Mouse (Mus musculus): ENCODE results near the gene Rasl11a. TPM values are rescaled to one million over a fixed set of nuclear protein-coding genes. Genes with fewer than 3 reads are reported as not detected.

The Rasl11a gene
- polyA plus RNA-seq, 1 experiment from 2014 or later, result 11.0 TPM

DNA sequence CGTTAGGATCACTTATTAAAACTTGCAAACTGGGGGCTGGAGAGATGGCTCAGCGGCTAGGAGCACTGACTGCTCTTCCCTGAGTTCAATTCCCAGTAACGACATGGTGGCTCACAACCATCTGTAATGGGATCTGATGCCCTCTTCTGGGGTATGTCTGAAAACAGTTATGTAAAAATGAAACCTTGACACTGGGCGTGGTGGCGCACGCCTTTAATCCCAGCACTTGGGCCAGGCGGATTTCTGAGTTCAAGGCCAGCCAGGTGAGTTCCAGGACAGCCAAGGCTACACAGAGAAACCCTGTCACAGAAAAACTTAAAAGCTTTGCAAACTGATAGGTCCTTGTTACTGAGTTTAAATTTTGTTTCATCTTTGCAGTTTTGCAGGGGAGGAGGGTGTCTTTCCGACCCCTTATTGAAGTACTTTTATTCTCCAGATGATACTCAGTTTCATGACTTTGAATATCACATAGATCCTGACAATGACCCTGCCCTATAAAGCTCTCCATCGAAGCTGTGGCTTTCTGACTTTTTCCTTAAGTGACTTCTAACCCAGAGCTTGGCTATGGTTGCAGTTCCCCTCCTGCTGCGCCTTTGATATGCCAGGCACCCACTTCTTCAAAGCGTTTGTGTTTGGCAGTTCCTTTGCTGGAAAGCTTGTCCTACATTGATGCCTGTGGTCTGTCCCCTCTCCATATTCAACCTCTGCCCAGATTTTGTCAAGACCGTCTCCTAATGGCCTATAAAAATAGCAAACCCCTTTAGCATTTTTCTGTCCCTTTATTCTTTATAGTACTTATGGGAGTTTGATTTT, 5.8 kb upstream of the Rasl11a start:
- Histone ChIP-seq H3K9ac (replicated peaks; ENCODE audit: low read depth, low read length) (no peak overlapping the region), H3K4me3 (replicated peaks; ENCODE audit: low read length) (no peak overlapping the region), H3K36me3 (ENCODE audit: control insufficient read depth, insufficient read depth) (peaks cover 21% of the 10 kb centered on the region), H3K9me3 (ENCODE audit: control insufficient read depth, low read length) (no peaks in the 10 kb centered on the region), H3K27ac (ENCODE audit: low read length) (no peak overlapping the region), H3K27me3 (replicated peaks; ENCODE audit: control insufficient read depth, insufficient read depth, low read length) (no peaks in the 10 kb centered on the region), H3K4me2 (ENCODE audit: low read length) (no peak overlapping the region), H3K4me1 (replicated peaks; ENCODE audit: control insufficient read depth, insufficient read depth, low read length) (peaks cover 6% of the 10 kb centered on the region)
- WGBS, result 60% methylated on average over 12 of the region's 12 CpGs
- no peak for ATAC-seq

DNA sequence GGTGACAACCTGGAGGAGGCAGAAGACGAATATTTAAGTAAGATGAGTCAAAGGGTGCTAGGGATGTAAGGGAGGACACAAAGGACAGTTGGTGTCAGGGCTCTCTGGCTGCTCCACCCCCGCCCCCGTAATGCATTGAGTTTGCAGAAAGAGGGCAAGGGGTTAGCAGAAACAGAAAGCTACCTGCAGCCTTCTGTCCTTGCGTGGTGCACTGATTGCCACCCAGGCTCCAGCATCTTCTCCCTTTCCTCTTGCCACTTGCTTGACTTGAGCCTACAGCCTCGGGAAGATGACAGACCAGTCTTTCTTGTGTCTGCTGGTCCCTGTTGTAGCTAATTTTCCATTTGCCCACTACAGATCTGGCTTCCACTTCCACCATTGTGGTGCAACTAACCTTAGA, 5.1 kb upstream of the Rasl11a start:
- Histone ChIP-seq H3K4me1 (replicated peaks; ENCODE audit: control insufficient read depth, insufficient read depth, low read length) (peaks cover 3% of the 10 kb centered on the region; the same call in 1 of the 2 replicates), H3K4me3 (replicated peaks; ENCODE audit: low read length) (no peak overlapping the region), H3K4me2 (ENCODE audit: low read length) (no peak overlapping the region), H3K9ac (replicated peaks; ENCODE audit: low read depth, low read length) (no peak overlapping the region), H3K36me3 (ENCODE audit: control insufficient read depth, insufficient read depth) (peaks cover 20% of the 10 kb centered on the region), H3K27ac (ENCODE audit: low read length) (no peak overlapping the region), H3K27me3 (replicated peaks; ENCODE audit: control insufficient read depth, insufficient read depth, low read length) (no peaks in the 10 kb centered on the region), H3K9me3 (ENCODE audit: control insufficient read depth, low read length) (no peaks in the 10 kb centered on the region)
- ATAC-seq, result no peak
- 62% methylated on average over 5 of the region's 5 CpGs for WGBS

DNA sequence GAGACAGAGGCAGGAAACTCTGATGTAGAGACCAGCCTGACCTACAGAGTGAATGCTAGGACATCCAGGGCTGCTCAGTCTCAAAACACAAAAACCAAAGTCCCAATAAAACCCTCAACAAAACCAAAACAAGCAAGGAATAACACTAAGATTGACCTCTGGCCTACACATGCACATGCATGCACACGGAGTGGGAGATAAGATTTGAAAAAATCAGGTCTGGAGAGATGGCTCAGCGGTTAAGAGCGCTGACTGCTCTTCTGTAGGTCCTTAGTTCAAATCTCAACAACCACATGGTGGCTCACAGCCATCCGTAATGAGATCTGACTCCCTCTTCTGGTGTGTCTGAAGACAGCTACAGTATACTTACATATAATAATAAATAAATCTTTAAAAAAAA, 4.4 kb upstream of the Rasl11a start:
- H3K4me1 ChIP-seq (replicated peaks; ENCODE audit: control insufficient read depth, insufficient read depth, low read length), result 0 out of 2 replicates have a peak, but pooled peaks cover 3% of the 10 kb centered on the region
- no peak for ATAC-seq
- H3K4me2 ChIP-seq (ENCODE audit: low read length), result no peak overlapping the region
- no peak overlapping the region for H3K27ac ChIP-seq (ENCODE audit: low read length)
- H3K4me3 ChIP-seq (replicated peaks; ENCODE audit: low read length), result no peak overlapping the region
- no peaks in the 10 kb centered on the region for H3K9me3 ChIP-seq (ENCODE audit: control insufficient read depth, low read length)
- peaks cover 14% of the 10 kb centered on the region for H3K36me3 ChIP-seq (ENCODE audit: control insufficient read depth, insufficient read depth)
- H3K9ac ChIP-seq (replicated peaks; ENCODE audit: low read depth, low read length), result no peak overlapping the region
- WGBS, result 88% methylated on average over 4 of the region's 4 CpGs
- H3K27me3 ChIP-seq (replicated peaks; ENCODE audit: control insufficient read depth, insufficient read depth, low read length), result no peaks in the 10 kb centered on the region

DNA sequence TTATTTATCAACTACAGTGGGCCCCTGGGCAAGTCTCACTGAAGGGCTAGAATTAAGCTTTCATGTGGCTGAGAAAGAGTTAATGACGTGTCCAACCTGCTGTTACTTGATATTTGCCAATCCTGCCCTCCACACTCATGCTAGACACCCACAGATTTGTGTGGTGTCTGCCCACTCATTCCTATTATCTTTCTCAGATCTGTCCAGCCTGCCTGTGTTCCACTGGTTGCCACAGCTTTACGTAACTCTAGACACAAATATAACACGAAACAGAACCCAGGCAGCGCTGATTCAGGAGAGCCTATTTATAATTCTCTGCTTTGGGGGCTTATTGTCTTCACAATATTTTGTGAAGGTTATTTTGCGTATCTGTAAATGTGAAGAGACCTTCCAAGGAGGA, 3.6 kb upstream of the Rasl11a start:
- ATAC-seq, result no peak
- peaks cover 9% of the 10 kb centered on the region for H3K4me1 ChIP-seq (replicated peaks; ENCODE audit: control insufficient read depth, insufficient read depth, low read length)
- no peaks in the 10 kb centered on the region for H3K27me3 ChIP-seq (replicated peaks; ENCODE audit: control insufficient read depth, insufficient read depth, low read length)
- no peak overlapping the region for H3K27ac ChIP-seq (ENCODE audit: low read length)
- H3K4me3 ChIP-seq (replicated peaks; ENCODE audit: low read length), result no peak overlapping the region
- peaks cover 10% of the 10 kb centered on the region for H3K36me3 ChIP-seq (ENCODE audit: control insufficient read depth, insufficient read depth)
- WGBS, result 92% methylated on average over 5 of the region's 5 CpGs
- H3K4me2 ChIP-seq (ENCODE audit: low read length), result no peak overlapping the region
- H3K9me3 ChIP-seq (ENCODE audit: control insufficient read depth, low read length), result no peaks in the 10 kb centered on the region
- H3K9ac ChIP-seq (replicated peaks; ENCODE audit: low read depth, low read length), result no peak overlapping the region

DNA sequence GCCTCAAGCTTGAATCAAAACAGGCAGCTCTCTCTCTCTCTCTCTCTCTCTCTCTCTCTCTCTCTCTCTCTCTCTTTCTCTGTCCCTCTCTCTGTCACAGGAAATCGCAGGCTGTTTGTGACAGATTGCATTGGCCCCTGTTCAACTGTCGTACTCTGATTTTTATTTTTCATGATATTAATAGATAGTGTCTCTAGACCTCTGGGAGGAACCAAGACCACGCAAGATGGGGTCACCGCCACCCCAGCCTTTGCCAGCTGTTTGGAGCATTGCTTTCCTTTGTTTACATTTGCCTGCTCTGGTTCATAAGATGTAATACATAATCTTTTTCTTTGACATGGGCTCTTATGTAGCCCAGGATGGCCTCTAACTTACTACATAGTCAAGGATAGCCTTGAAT, 2.9 kb upstream of the Rasl11a start:
- Histone ChIP-seq H3K4me2 (ENCODE audit: low read length) (no peak overlapping the region), H3K27me3 (replicated peaks; ENCODE audit: control insufficient read depth, insufficient read depth, low read length) (no peaks in the 10 kb centered on the region), H3K4me3 (replicated peaks; ENCODE audit: low read length) (no peak overlapping the region), H3K36me3 (ENCODE audit: control insufficient read depth, insufficient read depth) (peaks cover 3% of the 10 kb centered on the region), H3K27ac (ENCODE audit: low read length) (no peak overlapping the region), H3K9ac (replicated peaks; ENCODE audit: low read depth, low read length) (no peak overlapping the region), H3K9me3 (ENCODE audit: control insufficient read depth, low read length) (no peaks in the 10 kb centered on the region), H3K4me1 (replicated peaks; ENCODE audit: control insufficient read depth, insufficient read depth, low read length) (peaks cover 9% of the 10 kb centered on the region)
- no peak for ATAC-seq
- 89% methylated on average over 4 of the region's 4 CpGs for WGBS

DNA sequence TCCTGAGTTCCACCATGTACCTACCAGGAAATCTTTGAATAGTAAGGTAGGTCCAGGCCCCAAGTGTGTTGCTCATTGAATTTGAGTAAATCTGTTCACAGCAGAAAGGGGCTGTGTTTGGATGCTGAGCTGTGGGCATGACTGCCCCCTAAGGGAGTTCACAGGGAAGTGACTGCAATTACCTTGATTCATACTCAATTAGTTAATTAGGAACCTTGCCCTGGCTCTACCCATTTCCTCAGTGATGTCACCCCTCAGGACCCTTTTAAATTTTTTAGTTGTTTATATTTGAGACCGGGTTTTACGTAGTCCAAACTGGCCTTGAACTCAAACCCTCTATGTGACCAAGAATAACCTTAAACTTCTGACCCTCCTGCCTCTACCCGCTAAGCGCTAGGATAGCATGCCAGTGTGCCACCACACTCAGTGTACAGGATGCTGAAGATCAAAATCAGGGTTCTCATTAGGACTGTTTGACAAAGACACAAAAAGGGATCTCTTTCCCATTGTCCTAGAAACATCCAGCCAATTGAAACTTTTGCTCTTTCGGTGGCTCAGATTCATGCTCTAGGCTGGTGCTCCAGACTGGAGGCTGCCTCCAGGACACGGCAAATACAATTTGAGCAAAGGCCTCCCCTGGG, 450 bp upstream of the Rasl11a start:
- ATAC-seq, result peak; percentile 54
- 5% methylated on average over 6 of the region's 6 CpGs for WGBS
- peak overlapping the region; percentile 64; the same call in 1 of the 2 replicates for H3K27ac ChIP-seq (ENCODE audit: low read length)

DNA sequence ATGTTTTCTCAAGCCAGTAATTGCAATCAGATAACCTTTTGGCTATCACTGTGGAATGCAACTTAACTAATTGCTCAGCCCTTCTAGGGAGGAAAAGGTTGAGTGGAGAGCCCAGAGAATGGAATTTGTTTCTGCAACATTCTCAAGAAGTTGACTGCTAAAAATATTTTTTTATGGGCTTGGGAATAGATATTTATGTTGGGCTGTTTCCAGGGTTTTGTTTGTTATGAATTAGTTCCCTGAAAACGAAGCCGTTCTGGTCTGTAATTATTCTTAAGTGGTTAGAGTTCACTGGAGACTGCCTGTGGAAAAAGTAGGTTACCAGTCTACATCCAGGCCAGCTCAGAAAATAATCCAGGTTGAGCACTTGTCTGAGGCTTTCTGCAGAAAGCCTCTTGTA, 1.6 kb downstream of the Rasl11a start:
- H3K27me3 ChIP-seq (replicated peaks; ENCODE audit: control insufficient read depth, insufficient read depth, low read length), result no peaks in the 10 kb centered on the region
- no peak for ATAC-seq
- WGBS, result 76% methylated on average over 2 of the region's 2 CpGs
- H3K36me3 ChIP-seq (ENCODE audit: control insufficient read depth, insufficient read depth), result no peaks in the 10 kb centered on the region
- H3K4me2 ChIP-seq (ENCODE audit: low read length), result no peak overlapping the region
- H3K9me3 ChIP-seq (ENCODE audit: control insufficient read depth, low read length), result no peaks in the 10 kb centered on the region
- no peak overlapping the region for H3K27ac ChIP-seq (ENCODE audit: low read length)
- no peak overlapping the region for H3K4me3 ChIP-seq (replicated peaks; ENCODE audit: low read length)
- H3K4me1 ChIP-seq (replicated peaks; ENCODE audit: control insufficient read depth, insufficient read depth, low read length), result peaks cover 9% of the 10 kb centered on the region
- no peak overlapping the region for H3K9ac ChIP-seq (replicated peaks; ENCODE audit: low read depth, low read length)

More for the DNA sequence above, 450 bp upstream of the Rasl11a start:
- Histone ChIP-seq H3K9ac (replicated peaks; ENCODE audit: low read depth, low read length) (peak overlapping the region; percentile 77), H3K4me2 (ENCODE audit: low read length) (peak overlapping the region; percentile 98), H3K4me3 (replicated peaks; ENCODE audit: low read length) (peak overlapping the region; percentile 77), H3K9me3 (ENCODE audit: control insufficient read depth, low read length) (no peaks in the 10 kb centered on the region), H3K27me3 (replicated peaks; ENCODE audit: control insufficient read depth, insufficient read depth, low read length) (no peaks in the 10 kb centered on the region), H3K36me3 (ENCODE audit: control insufficient read depth, insufficient read depth) (no peaks in the 10 kb centered on the region), H3K4me1 (replicated peaks; ENCODE audit: control insufficient read depth, insufficient read depth, low read length) (peaks cover 9% of the 10 kb centered on the region)

DNA sequence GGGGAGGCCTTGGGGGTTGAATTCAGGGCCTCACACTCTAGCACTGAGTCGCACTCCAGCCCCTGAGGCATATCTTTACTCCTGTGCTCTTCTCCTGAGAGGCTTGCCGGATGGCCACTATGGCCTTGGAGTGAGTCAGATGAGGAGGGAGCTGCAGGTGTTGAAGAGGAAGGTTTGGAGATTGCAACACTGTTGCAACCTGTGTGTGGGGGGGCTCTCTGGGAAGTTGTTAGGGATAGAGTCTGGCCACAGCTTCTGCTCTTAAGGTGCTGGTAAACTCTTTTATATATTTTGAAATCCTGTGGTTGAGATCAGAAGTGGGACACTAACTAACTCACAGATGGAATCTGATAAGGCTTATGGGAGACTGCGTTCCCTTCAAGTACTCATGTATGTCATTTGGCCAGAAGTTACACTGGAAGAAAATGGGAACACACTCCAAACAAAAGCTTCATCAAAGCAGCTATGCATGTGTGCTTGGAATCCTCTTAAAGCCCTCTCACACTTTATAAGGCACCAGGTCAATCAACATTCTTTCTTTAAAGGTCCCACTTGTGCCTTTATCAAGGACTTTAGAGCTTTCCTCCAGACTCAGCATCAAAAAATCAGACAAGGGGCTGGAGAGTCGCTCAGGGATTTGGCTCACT, 4.2 kb downstream of the Rasl11a start:
- H3K9ac ChIP-seq (replicated peaks; ENCODE audit: low read depth, low read length), result no peak overlapping the region
- H3K9me3 ChIP-seq (ENCODE audit: control insufficient read depth, low read length), result no peaks in the 10 kb centered on the region
- no peaks in the 10 kb centered on the region for H3K27me3 ChIP-seq (replicated peaks; ENCODE audit: control insufficient read depth, insufficient read depth, low read length)
- H3K4me2 ChIP-seq (ENCODE audit: low read length), result no peak overlapping the region
- no peak overlapping the region for H3K4me3 ChIP-seq (replicated peaks; ENCODE audit: low read length)
- WGBS, result 93% methylated on average over 4 of the region's 4 CpGs
- no peak for ATAC-seq
- no peaks in the 10 kb centered on the region for H3K36me3 ChIP-seq (ENCODE audit: control insufficient read depth, insufficient read depth)
- H3K27ac ChIP-seq (ENCODE audit: low read length), result no peak overlapping the region
- H3K4me1 ChIP-seq (replicated peaks; ENCODE audit: control insufficient read depth, insufficient read depth, low read length), result peaks cover 9% of the 10 kb centered on the region

DNA sequence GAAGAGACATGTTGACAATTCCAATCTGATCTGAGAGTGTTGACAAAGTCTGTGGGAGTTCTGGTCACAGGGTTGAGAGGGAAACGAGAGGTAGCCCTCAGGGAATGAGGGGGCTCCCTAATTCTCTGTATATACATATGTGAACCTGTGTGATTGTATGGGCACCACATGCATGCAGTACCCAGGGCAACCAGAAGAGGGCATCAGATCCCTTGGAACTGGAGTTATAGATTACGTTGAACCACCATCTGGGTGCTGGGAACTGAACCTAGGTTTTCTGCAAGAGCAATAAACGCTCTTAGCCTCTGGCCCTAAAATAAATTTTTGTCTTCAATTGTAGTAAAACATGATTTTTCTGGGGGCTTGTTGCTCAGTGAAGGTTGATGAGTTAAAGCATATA, 11.2 kb downstream of the Rasl11a start:
- Histone ChIP-seq H3K27me3 (replicated peaks; ENCODE audit: control insufficient read depth, insufficient read depth, low read length) (no peaks in the 10 kb centered on the region), H3K9me3 (ENCODE audit: control insufficient read depth, low read length) (no peaks in the 10 kb centered on the region), H3K4me2 (ENCODE audit: low read length) (no peak overlapping the region), H3K27ac (ENCODE audit: low read length) (no peak overlapping the region), H3K9ac (replicated peaks; ENCODE audit: low read depth, low read length) (no peak overlapping the region), H3K4me3 (replicated peaks; ENCODE audit: low read length) (no peak overlapping the region), H3K4me1 (replicated peaks; ENCODE audit: control insufficient read depth, insufficient read depth, low read length) (no peaks in the 10 kb centered on the region), H3K36me3 (ENCODE audit: control insufficient read depth, insufficient read depth) (no peaks in the 10 kb centered on the region)
- no peak for ATAC-seq
- WGBS, result 91% methylated on average over 3 of the region's 3 CpGs

All from forebrain, embryonic 16.5 days (tissue).